Mouse (Mus musculus) cerebellum, adult 11-12 months (tissue): ENCODE measurements around the gene Fcer1g.

ENCODE experiments used
- DNase-seq: peaks from one replicate; pipeline ENCODE4 v3.0.0; 2022

Fcer1g gene

DNA sequence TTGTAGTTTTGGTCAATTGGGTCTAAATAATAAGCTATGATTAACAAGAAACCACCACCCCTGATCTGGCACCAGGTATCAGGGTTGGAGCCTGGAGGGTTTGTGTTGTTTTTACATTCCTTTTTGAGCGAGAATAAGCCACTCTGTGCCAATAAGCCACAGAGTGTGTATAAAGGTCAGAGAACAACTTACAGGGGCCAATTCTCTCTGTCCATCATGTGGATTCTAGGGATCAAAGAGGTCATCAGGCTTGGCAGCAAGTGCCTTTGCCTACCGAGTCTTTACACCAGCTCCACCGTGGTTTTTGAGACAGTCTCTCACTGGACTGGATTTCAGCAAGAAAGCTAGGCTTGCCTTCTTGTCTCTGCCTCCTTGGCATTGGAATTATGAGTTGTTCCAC, 21.3 kb downstream of the Fcer1g start:
- DNase-seq = no peak

- DNase-seq = no peak
Observed at GRCm38 (mm10) chr1:171209409-171209808, 24.8 kb downstream of the Fcer1g start.

DNA sequence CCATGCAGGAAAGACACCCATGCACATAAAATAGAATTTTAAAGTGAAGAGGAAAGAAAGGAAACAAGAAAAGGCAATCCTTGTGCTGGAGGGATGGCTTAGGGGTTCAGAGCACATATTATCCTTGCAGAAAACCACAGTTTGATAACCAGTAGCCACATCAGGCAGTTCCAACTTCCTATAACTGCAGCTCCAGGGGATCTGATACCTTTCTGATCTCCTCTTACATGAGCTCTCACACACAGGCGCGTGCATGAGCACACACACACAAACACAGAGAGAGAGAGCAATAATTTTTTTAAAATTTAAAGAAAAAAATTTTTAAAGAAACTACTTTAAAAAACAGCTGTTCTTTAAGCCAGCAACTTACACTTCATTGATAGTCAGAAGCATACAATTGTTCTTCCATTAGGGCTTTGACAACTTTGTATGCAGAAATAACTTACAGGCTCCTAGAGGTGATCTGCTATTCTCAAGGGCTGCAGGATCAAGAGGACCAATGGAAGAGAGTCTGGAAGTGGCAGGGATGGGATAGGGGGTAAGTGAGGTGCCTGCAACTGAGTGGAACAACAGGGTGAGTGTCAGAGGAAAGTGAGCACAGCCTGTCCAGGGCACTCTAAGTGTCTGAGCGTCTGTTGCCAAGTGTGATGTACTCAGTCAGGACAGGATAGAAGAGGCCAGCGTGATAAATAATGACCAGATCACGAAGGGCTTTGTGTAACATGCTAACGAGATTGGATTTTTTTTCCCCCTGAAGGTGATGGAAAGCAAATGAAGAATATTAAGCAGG, 28.3 kb downstream of the Fcer1g start:
- no peak for DNase-seq

- DNase-seq = no peak
Observed at GRCm38 (mm10) chr1:171204249-171204644, 29.9 kb downstream of the Fcer1g start.

DNA sequence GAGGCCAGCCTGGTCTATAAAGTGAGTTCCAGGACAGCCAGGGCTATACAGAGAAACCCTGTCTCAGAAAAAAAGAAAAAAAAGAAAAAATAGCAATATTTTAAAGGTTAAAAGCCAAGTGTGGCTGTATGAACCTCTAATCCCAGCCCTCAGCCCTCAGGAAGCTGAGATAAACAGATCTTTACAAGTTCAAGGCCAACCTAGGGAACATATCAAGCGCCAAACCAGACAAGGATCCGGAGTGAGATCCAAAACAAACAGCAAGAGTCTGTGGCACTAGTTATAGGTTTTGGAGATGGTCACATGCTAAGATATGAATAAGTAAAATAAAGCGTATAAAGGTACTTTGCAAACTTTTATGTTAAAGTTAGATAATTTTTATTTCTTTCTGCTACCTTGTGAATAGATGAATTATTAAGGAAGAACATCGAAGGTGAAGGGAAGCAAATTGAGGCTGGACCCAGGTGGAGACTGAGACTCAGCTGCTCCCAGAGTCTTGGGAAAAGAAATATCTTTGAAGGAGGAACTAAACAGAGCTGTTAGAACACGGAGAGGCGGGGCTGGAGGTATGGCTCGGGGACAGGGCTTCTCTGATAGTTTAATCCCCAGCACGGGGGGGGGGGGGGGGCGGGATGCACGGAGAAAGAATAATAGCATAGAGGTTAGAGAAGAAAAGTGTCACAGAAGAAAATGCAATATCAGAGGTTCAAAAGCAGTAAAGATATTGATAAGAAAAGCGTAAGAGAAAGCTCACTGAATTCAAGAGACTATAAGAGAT, 30.5 kb downstream of the Fcer1g start:
- DNase-seq = no peak

GRCm38 (mm10) chr1:171200769-171201168, 33.4 kb downstream of the Fcer1g start:
- DNase-seq = no peak

- DNase-seq = no peak
Observed at GRCm38 (mm10) chr1:171199532-171199931, 34.6 kb downstream of the Fcer1g start.

- peak; percentile 37 for DNase-seq
Observed at GRCm38 (mm10) chr1:171195887-171196397, 38.2 kb downstream of the Fcer1g start, which contains the start of gene Pcp4l1. Gene Pcp4l1, minus strand, starts transcription at chr1:171196268.

- DNase-seq = no peak
Observed at GRCm38 (mm10) chr1:171195046-171195822, 38.9 kb downstream of the Fcer1g start.

DNA sequence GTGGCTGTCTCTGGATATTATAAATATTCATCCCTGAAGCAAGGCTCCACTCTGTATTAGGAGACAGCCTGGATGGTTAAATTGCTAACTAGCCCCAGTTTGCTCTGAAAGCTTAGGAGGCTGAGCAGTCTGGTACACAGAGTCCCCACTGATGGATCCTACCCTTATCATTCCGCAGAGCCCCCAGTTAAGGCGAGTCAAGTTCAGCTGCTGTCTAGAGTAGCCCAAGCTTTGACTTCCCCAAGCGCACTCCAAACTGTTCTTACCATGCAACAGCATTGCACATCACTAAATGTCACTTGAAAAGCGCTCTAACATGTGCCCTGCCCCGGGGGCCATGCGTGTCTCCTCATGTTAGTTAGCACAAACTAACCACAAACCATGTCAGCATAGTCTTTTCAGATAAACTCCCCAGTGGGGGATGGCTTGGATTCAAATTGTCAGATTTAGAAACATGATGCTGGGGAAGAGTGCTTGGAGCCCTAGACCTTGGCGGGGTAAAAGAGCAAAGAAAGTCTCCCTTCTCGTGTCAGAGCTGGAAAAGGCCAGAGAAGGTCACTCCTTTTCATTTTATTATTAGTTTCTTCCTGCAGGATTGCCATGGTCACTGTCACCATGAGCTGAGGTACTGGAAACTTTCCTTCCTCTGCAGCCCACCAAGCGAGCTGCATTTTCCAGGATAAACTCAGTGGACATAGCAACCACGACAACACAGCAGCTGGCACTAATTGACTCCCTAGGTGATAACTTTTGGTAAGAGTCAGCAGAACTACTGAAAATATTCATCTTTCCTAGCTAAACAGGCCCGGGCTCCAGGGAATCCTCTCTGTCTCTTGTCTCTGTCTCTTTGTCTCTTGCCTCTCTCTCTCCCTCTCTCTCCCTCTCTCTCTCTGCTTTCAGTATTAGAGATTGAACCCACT, 40.0 kb downstream of the Fcer1g start:
- DNase-seq = no peak

DNA sequence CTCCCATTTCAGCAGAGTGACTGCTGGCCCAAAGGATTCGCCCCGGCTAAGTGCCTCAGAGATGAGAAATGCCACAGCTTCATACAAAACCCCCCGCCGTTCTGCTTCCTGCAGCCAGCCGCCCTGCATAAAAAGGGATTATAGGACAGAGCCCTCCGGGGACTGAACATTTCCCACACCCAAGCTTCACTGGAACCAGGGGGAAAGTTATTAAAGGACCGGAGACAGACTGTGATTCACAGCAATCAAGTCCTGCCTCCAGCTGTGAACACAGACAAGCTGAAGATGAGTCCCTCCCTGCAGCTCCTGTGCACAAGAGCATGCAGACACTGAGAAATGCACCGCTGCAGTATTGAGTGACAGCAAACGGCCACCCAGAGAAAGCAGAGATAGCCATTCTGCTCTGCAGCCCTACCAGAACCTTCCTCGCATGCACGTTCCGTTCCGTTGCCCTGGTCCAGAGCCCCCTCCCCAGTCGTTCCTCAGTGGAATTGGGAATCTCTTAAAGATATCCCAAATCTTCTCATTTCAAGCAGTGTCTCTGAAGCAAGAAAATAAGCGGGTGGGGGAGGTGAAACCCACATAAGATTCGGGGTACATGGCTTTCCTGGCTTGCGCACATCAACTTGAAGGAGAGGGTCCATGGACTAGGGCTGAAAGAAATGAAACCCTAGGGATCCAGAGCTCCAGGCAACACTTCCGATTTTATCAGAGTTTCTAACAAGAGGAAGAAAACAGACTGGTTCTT, 40.9 kb downstream of the Fcer1g start:
- no peak for DNase-seq

DNA sequence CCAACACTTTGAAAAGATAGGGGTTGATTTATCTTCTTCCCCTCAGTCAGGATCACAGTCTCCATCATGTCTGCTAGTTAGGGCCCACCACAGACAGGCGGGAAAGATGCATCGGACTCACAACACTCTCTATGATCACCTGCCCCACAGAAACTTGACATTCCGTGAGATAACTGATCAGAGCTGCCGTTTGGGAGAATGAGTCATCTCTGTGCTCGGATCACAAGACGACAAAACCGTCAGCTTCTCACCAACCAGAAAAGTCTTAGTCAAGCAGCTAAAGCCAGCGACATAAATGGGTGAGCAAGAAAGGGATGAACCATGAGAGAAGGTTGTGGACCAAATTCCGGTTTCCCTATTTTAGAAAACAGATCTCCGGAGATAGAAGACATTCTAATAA, 41.9 kb downstream of the Fcer1g start:
- DNase-seq = no peak

- DNase-seq = no peak
Observed at GRCm38 (mm10) chr1:171190832-171191231, 43.3 kb downstream of the Fcer1g start.

DNA sequence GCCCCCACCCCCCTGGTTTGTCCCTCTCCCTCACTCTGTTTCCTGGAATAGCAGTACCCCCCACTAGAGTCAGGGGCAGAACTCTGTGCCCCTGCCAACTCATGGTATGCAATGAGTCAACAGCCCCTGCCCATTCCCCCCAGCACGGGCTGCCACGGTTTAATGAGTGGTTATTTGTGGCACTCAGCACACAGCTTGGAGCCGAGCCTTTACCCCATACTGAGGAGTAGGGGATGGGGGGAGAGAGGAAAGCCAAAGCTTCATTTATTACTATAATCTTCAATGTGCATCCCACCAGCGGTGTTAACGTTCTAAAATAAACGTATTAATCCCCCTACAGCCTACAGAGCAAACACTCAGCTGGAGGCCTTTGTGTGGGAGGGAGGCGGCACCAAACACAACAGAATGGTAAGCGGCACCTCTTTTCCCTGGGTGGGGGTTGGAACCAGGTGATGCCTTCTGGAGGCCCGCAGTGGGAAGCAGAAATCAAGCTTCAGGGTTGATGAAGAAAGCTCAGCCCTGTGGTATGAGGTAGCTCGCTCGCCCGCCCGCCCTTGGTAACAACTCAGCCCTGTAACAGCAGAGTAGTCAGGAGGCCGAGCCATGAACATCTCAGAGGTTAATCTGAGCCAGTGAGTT, 44.6 kb downstream of the Fcer1g start:
- DNase-seq = no peak

DNA sequence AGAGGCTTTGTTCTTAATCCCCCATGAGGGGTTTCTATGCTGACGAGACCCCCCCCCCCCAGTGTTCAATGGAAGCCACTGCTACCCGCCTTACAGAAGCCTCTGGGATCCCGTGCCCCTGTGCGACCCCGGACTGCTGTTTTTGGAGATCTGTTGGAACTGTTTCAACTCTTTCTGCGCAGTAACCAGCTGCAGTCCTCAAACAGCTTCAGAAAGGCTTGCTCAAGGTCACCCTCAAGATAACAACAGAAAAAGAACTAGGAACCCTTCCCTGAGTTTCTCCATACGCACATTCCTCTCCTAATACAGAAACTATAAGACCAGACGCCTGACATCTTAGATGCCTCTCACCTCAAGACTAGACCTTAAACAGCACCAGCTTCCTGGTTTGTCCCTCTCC, 45.1 kb downstream of the Fcer1g start:
- no peak for DNase-seq

- no peak for DNase-seq
Observed at GRCm38 (mm10) chr1:171187851-171188700, 46.1 kb downstream of the Fcer1g start.

DNA sequence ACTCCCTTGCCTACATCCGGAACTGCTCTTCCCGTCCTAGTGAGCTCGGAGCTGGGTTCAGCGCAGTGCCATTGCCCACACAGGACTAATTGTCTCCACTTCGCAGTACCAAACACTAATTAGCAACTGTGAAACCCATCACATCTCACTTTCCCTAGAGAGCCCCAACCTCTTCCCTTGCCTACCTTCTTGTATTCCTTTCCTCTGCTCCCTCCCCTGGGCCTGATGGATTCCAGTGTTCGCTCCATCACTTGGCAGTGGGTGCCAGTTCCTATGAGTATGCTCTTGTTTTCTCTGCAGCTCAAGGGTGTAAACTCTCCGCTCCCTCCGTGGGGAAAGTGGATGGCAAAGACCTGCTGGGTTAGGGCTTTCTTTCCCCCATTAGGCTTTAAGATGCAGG, 48.5 kb downstream of the Fcer1g start:
- DNase-seq = no peak

DNA sequence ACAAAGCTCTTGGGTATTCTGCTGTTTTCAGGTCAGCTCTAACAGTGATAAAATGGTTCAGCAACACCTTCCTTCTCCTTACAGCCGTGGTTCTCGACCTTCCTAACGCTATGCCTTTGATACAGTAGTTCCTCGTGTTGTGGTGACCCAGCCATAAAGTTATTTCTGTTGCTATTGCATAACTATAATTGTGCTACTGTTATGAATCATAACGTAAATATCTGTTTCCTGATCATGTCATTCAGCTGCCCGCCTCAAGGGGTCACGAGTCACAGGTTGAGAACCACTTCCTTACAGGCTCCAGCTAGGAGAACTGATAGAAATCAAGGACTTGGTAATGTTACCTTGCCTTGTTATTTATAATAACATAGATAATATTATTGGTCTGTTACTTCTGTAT, 49.9 kb downstream of the Fcer1g start:
- no peak for DNase-seq

- DNase-seq = no peak
Observed at GRCm38 (mm10) chr1:171183620-171184019, 50.5 kb downstream of the Fcer1g start.

DNA sequence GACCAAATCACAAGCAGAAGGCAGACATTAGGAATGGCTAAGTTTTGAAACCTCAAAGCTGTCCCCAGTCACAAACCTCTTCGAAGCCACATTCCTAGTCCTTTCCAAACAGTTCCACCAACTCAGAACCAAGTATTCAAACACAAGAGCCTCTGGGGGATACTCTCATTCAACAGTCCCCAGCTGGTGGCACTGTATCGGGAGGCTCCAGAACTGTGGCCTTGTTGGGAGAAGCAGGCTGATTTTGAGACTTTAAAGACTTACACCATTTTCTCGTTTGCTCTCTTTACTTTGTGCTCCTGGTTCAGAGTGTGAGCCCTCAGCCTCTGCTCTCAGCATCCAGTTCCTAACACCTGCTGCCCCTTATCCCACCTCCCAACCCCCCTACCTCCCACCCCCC, 51.1 kb downstream of the Fcer1g start:
- DNase-seq = no peak
